Mouse (Mus musculus): ENCODE measurements at regions not wholly inside any gene's neighbourhood (a gene's known extent, or its start where the extent isn't known, plus 50 kb on each side); places are given as distances from the start of the nearest gene placed in this dataset.

GRCm38 (mm10) chr13:64594376-64594775 is 96.8 kb upstream of the Fam240b start:
- no peaks in the 10 kb centered on the region for H3K27me3 ChIP-seq (ENCODE audit: control insufficient read depth, insufficient read depth, low read length)
- H3K27ac ChIP-seq (ENCODE audit: low read depth, low read length) = no peak overlapping the region
- WGBS = 59% methylated on average over 1 of the region's 1 CpGs
- no peaks in the 10 kb centered on the region for H3K36me3 ChIP-seq (ENCODE audit: control insufficient read depth, insufficient read depth, low read length)
- H3K9me3 ChIP-seq (ENCODE audit: control insufficient read depth, low read length) = no peaks in the 10 kb centered on the region
- H3K4me2 ChIP-seq (replicated peaks; ENCODE audit: low read depth, low read length) = no peak overlapping the region
- ATAC-seq (ENCODE audit: low FRiP score, low TSS enrichment) = no peak
- no peak overlapping the region for H3K4me3 ChIP-seq (ENCODE audit: low read length)
- no peaks in the 10 kb centered on the region for H3K4me1 ChIP-seq (ENCODE audit: control insufficient read depth, insufficient read depth, low read length)
- no peak overlapping the region for H3K9ac ChIP-seq (ENCODE audit: low read depth, low read length)

DNA sequence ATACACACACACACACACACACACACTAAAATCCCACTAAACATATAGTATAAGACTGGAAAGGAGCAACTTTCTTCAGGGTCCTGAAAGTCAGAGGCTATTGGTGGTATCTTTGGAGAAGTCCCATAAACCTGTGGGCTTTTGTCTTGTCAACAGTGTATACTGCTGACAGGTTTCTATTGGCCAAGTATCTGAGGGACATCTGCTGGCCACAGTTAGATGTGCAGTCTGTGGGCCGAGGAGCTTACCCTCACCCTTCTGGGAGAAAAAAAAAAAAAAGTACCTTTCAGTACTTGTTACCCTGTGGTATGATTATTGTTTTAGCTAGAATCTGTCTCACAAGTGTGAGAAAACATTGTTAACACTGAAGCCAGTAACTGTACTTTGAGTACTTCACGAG is 76.1 kb upstream of the Fam240b start:
- Histone ChIP-seq H3K27ac (ENCODE audit: low read depth, low read length) (no peak overlapping the region), H3K9me3 (ENCODE audit: control insufficient read depth, low read length) (no peaks in the 10 kb centered on the region), H3K27me3 (ENCODE audit: control insufficient read depth, insufficient read depth, low read length) (no peaks in the 10 kb centered on the region), H3K4me1 (ENCODE audit: control insufficient read depth, insufficient read depth, low read length) (no peaks in the 10 kb centered on the region), H3K4me3 (ENCODE audit: low read length) (no peak overlapping the region), H3K9ac (ENCODE audit: low read depth, low read length) (no peak overlapping the region), H3K4me2 (replicated peaks; ENCODE audit: low read depth, low read length) (no peak overlapping the region), H3K36me3 (ENCODE audit: control insufficient read depth, insufficient read depth, low read length) (no peaks in the 10 kb centered on the region)
- 67% methylated on average over 2 of the region's 2 CpGs for WGBS
- peak; percentile 32; the same call in 1 of the 2 replicates for ATAC-seq (ENCODE audit: low FRiP score, low TSS enrichment)

- ATAC-seq (ENCODE audit: low FRiP score, low TSS enrichment) = no peak
- Histone ChIP-seq H3K4me2 (replicated peaks; ENCODE audit: low read depth, low read length) (no peak overlapping the region), H3K27ac (ENCODE audit: low read depth, low read length) (no peak overlapping the region), H3K27me3 (ENCODE audit: control insufficient read depth, insufficient read depth, low read length) (no peaks in the 10 kb centered on the region), H3K4me1 (ENCODE audit: control insufficient read depth, insufficient read depth, low read length) (no peaks in the 10 kb centered on the region), H3K9ac (ENCODE audit: low read depth, low read length) (no peak overlapping the region), H3K36me3 (ENCODE audit: control insufficient read depth, insufficient read depth, low read length) (no peaks in the 10 kb centered on the region), H3K9me3 (ENCODE audit: control insufficient read depth, low read length) (no peaks in the 10 kb centered on the region), H3K4me3 (ENCODE audit: low read length) (no peak overlapping the region)
- 63% methylated on average over 6 of the region's 6 CpGs for WGBS
These were observed 71.3 kb upstream of the Fam240b start for GRCm38 (mm10) chr13:64568876-64569275.

- H3K4me1 ChIP-seq (ENCODE audit: control insufficient read depth, insufficient read depth, low read length) = no peaks in the 10 kb centered on the region
- no peak overlapping the region for H3K9ac ChIP-seq (ENCODE audit: low read depth, low read length)
- no peak for ATAC-seq (ENCODE audit: low FRiP score, low TSS enrichment)
- 85% methylated on average over 2 of the region's 2 CpGs for WGBS
- no peaks in the 10 kb centered on the region for H3K27me3 ChIP-seq (ENCODE audit: control insufficient read depth, insufficient read depth, low read length)
- no peak overlapping the region for H3K27ac ChIP-seq (ENCODE audit: low read depth, low read length)
- no peaks in the 10 kb centered on the region for H3K9me3 ChIP-seq (ENCODE audit: control insufficient read depth, low read length)
- no peak overlapping the region for H3K4me2 ChIP-seq (replicated peaks; ENCODE audit: low read depth, low read length)
- H3K36me3 ChIP-seq (ENCODE audit: control insufficient read depth, insufficient read depth, low read length) = no peaks in the 10 kb centered on the region
- H3K4me3 ChIP-seq (ENCODE audit: low read length) = no peak overlapping the region
These were observed 69.5 kb upstream of the Fam240b start for GRCm38 (mm10) chr13:64566966-64567708.

GRCm38 (mm10) chr13:64565791-64566190 is 68.2 kb upstream of the Fam240b start:
- Histone ChIP-seq H3K9me3 (ENCODE audit: control insufficient read depth, low read length) (no peaks in the 10 kb centered on the region), H3K27ac (ENCODE audit: low read depth, low read length) (no peak overlapping the region), H3K4me3 (ENCODE audit: low read length) (no peak overlapping the region), H3K9ac (ENCODE audit: low read depth, low read length) (no peak overlapping the region), H3K4me1 (ENCODE audit: control insufficient read depth, insufficient read depth, low read length) (no peaks in the 10 kb centered on the region), H3K4me2 (replicated peaks; ENCODE audit: low read depth, low read length) (no peak overlapping the region), H3K36me3 (ENCODE audit: control insufficient read depth, insufficient read depth, low read length) (no peaks in the 10 kb centered on the region), H3K27me3 (ENCODE audit: control insufficient read depth, insufficient read depth, low read length) (no peaks in the 10 kb centered on the region)
- ATAC-seq (ENCODE audit: low FRiP score, low TSS enrichment) = no peak

Data from kidney, embryonic 14.5 days (tissue).